ENCODE assay signal across 9 mouse cellular contexts in the genomic region with DNA sequence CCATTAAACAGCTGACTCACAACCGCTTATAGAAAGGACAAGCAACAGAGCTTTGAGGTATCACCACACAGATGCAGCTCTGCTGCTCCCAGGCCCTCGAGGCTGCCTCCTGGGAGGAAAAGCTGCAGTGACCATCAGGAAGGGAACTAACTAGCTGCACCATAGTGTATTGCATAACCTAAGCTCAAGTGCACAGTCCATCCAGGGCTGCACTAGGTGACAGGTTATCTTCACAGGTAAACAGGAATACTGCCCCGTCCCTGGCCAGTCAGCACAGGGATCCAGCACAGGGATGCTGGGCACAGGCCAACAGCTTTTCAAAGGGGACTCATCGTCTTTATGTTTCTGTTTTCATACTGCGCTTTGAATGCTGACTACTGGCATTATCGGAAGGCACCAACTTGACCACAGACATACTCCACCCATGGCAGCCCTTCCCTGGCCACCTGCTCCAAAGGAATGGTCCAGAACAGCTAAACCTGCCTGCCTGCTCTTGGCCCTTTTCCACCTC. TPM values are rescaled to one million over a fixed set of nuclear protein-coding genes. Genes with fewer than 3 reads are reported as not detected.
DNase-seq lines count a peak whose midpoint lies in the region; ATAC-seq and TF ChIP-seq lines count a peak whose summit lies in the region.
"Had no signal": no experiment of that assay in that cellular context is flagged by ENCODE, and none has a peak within 500 bp of the region (broad histone marks: within the 10 kb centered on the region; RNA-seq: fewer than 3 reads in every experiment).

No protein-coding gene starts in this region.

- DNase-seq in forebrain, postnatal 0 days = no peak
- DNase-seq in forebrain, embryonic 11.5 days (ENCODE audit: low spot score) = no peak
- DNase-seq in midbrain, postnatal 0 days (ENCODE audit: low spot score) = no peak
- DNase-seq in splenic B cell, adult 2 months (ENCODE audit: low read depth, low spot score) = peak; percentile 14
- DNase-seq in ovary, postnatal 10 days (ENCODE audit: low spot score) = no peak
- no peak for DNase-seq in testis, postnatal 14 days (ENCODE audit: low spot score)

- H3K27ac ChIP-seq in forebrain, postnatal 0 days (ENCODE audit: low read depth, low read length) = no peak overlapping the region
- H3K27ac ChIP-seq in forebrain, embryonic 11.5 days (ENCODE audit: low read depth, low read length) = no peak overlapping the region
- H3K27ac ChIP-seq in midbrain, postnatal 0 days (ENCODE audit: low read depth, low read length) = no peak overlapping the region
- no peak overlapping the region for H3K27ac ChIP-seq in midbrain, embryonic 16.5 days (ENCODE audit: low read length)
- H3K27ac ChIP-seq in kidney, embryonic 15.5 days = no peak overlapping the region

- no peak for ATAC-seq in forebrain, postnatal 0 days
- no peak for ATAC-seq in forebrain, embryonic 11.5 days (replicated peaks; ENCODE audit: low FRiP score)
- no peak for ATAC-seq in midbrain, postnatal 0 days (ENCODE audit: low FRiP score)
- ATAC-seq in midbrain, embryonic 16.5 days = no peak
- ATAC-seq in kidney, embryonic 15.5 days (replicated peaks; ENCODE audit: low FRiP score) = no peak

- H3K9me3 ChIP-seq in forebrain, postnatal 0 days (ENCODE audit: low read length) = no peaks in the 10 kb centered on the region
- H3K9me3 ChIP-seq in forebrain, embryonic 11.5 days (ENCODE audit: control insufficient read depth, low read length) = no peaks in the 10 kb centered on the region
- no peaks in the 10 kb centered on the region for H3K9me3 ChIP-seq in midbrain, postnatal 0 days (ENCODE audit: low read length)
- no peaks in the 10 kb centered on the region for H3K9me3 ChIP-seq in midbrain, embryonic 16.5 days (replicated peaks; ENCODE audit: control insufficient read depth, low read length, poor library complexity, severe bottlenecking)
- H3K9me3 ChIP-seq in kidney, embryonic 15.5 days (replicated peaks) = no peaks in the 10 kb centered on the region

- TF ChIP-seq CTCF in forebrain, postnatal 0 days (IDR thresholded peaks at IDR 0.05; ENCODE audit: low read depth) = no peak
- no peak for TF ChIP-seq CTCF in midbrain, postnatal 0 days (IDR thresholded peaks at IDR 0.05)

- no peak overlapping the region for H3K4me3 ChIP-seq in forebrain, postnatal 0 days (ENCODE audit: low read depth, low read length)
- no peak overlapping the region for H3K4me3 ChIP-seq in forebrain, embryonic 11.5 days (ENCODE audit: low read depth, low read length)
- no peak overlapping the region for H3K4me3 ChIP-seq in midbrain, postnatal 0 days (ENCODE audit: low read depth, low read length)
- H3K4me3 ChIP-seq in midbrain, embryonic 16.5 days (ENCODE audit: low read depth, low read length) = no peak overlapping the region
- peak overlapping the region; percentile 86 for H3K4me3 ChIP-seq in kidney, embryonic 15.5 days (replicated peaks)

- H3K4me1 ChIP-seq in forebrain, postnatal 0 days (ENCODE audit: insufficient read depth) = no peaks in the 10 kb centered on the region
- H3K4me1 ChIP-seq in forebrain, embryonic 11.5 days (replicated peaks; ENCODE audit: control insufficient read depth, insufficient read depth, low read length) = no peaks in the 10 kb centered on the region; the same call in 1 of the 2 replicates
- H3K4me1 ChIP-seq in midbrain, postnatal 0 days (ENCODE audit: insufficient read depth, low read length) = peaks cover 5% of the 10 kb centered on the region; the same call in 1 of the 2 replicates
- H3K4me1 ChIP-seq in midbrain, embryonic 16.5 days (ENCODE audit: control insufficient read depth, insufficient read depth, low read length) = peaks cover 13% of the 10 kb centered on the region
- peaks cover 39% of the 10 kb centered on the region for H3K4me1 ChIP-seq in kidney, embryonic 15.5 days

- H3K36me3 ChIP-seq in forebrain, postnatal 0 days (ENCODE audit: insufficient read depth) = peaks cover 4% of the 10 kb centered on the region; the same call in 1 of the 2 replicates
- H3K36me3 ChIP-seq in forebrain, embryonic 11.5 days (ENCODE audit: control insufficient read depth, insufficient read depth, low read length) = no peaks in the 10 kb centered on the region; the same call in 1 of the 2 replicates
- H3K36me3 ChIP-seq in midbrain, postnatal 0 days (ENCODE audit: insufficient read depth, low read length) = peaks cover 6% of the 10 kb centered on the region; the same call in 1 of the 2 replicates
- H3K36me3 ChIP-seq in midbrain, embryonic 16.5 days (ENCODE audit: control insufficient read depth, insufficient read depth, low read length) = no peaks in the 10 kb centered on the region
- peaks cover under 1% of the 10 kb centered on the region; the same call in 1 of the 2 replicates for H3K36me3 ChIP-seq in kidney, embryonic 15.5 days
- no peaks in the 10 kb centered on the region; the same call in 1 of the 2 replicates for H3K36me3 ChIP-seq in splenic B cell, adult 2 months (ENCODE audit: control insufficient read depth, insufficient read depth, low read length, poor library complexity, severe bottlenecking)

- WGBS in forebrain, postnatal 0 days = 85% methylated on average over 6 of the region's 6 CpGs
- 89% methylated on average over 6 of the region's 6 CpGs for WGBS in forebrain, embryonic 11.5 days
- 87% methylated on average over 6 of the region's 6 CpGs for WGBS in midbrain, postnatal 0 days
- 89% methylated on average over 6 of the region's 6 CpGs for WGBS in midbrain, embryonic 16.5 days
- 85% methylated on average over 6 of the region's 6 CpGs for WGBS in kidney, embryonic 15.5 days

- peak overlapping the region; percentile 93; the same call in 1 of the 2 replicates for H3K4me2 ChIP-seq in forebrain, postnatal 0 days (ENCODE audit: low read depth)
- no peak overlapping the region for H3K4me2 ChIP-seq in forebrain, embryonic 11.5 days (ENCODE audit: low read depth, low read length, severe bottlenecking)
- H3K4me2 ChIP-seq in midbrain, postnatal 0 days (ENCODE audit: low read depth, low read length, poor library complexity, severe bottlenecking) = peak overlapping the region; percentile 20; the same call in 1 of the 2 replicates
- H3K4me2 ChIP-seq in midbrain, embryonic 16.5 days (ENCODE audit: low read length) = no peak overlapping the region; the same call in 1 of the 2 replicates
- H3K4me2 ChIP-seq in kidney, embryonic 15.5 days = peak overlapping the region; percentile 94

- H3K27me3 ChIP-seq in forebrain, postnatal 0 days (ENCODE audit: insufficient read depth, low read length) = no peaks in the 10 kb centered on the region
- no peaks in the 10 kb centered on the region for H3K27me3 ChIP-seq in forebrain, embryonic 11.5 days (ENCODE audit: control insufficient read depth, insufficient read depth, low read length)
- H3K27me3 ChIP-seq in midbrain, postnatal 0 days (ENCODE audit: insufficient read depth, low read length) = no peaks in the 10 kb centered on the region
- no peaks in the 10 kb centered on the region for H3K27me3 ChIP-seq in midbrain, embryonic 16.5 days (ENCODE audit: control insufficient read depth, insufficient read depth, low read depth, low read length)
- no peaks in the 10 kb centered on the region for H3K27me3 ChIP-seq in kidney, embryonic 15.5 days
- no peaks in the 10 kb centered on the region for H3K27me3 ChIP-seq in splenic B cell, adult 2 months (ENCODE audit: control insufficient read depth, insufficient read depth, low read length, poor library complexity, severe bottlenecking)

- no peak overlapping the region for H3K9ac ChIP-seq in forebrain, postnatal 0 days
- no peak overlapping the region for H3K9ac ChIP-seq in forebrain, embryonic 11.5 days (ENCODE audit: low read length)
- no peak overlapping the region for H3K9ac ChIP-seq in midbrain, postnatal 0 days (replicated peaks; ENCODE audit: low read length, poor library complexity, severe bottlenecking)
- H3K9ac ChIP-seq in midbrain, embryonic 16.5 days (ENCODE audit: low read depth, low read length) = no peak overlapping the region
- H3K9ac ChIP-seq in kidney, embryonic 15.5 days = no peak overlapping the region

RNA-seq across cellular contexts. Expression of gene Rab43, which starts 2.3 kb away (rescaled TPM):
- 14.2 and 24.3 TPM in 2 replicates for total RNA-seq in forebrain, postnatal 0 days (2014; rRNA removed)
- 7.2 and 9.3 TPM in 2 replicates for polyA plus RNA-seq in forebrain, postnatal 0 days (2015; fragmentation: Nextera tagmentation; extraction: Ambion mirVana)
- 9.4 and 9.7 TPM in 2 replicates for polyA plus RNA-seq in forebrain, embryonic 11.5 days (2014; fragmentation: Nextera tagmentation; extraction: Ambion mirVana)
- total RNA-seq in midbrain, postnatal 0 days (2014; rRNA removed) = 23.2 and 31.6 TPM in 2 replicates
- 7.7 and 9.9 TPM in 2 replicates for polyA plus RNA-seq in midbrain, postnatal 0 days (2015; fragmentation: Nextera tagmentation; extraction: Ambion mirVana)
- 9.7 and 11.0 TPM in 2 replicates for polyA plus RNA-seq in midbrain, embryonic 16.5 days (2015; fragmentation: Nextera tagmentation; extraction: Ambion mirVana)
- 12.6 and 12.7 TPM in 2 replicates for polyA plus RNA-seq in kidney, embryonic 15.5 days (2015; fragmentation: Nextera tagmentation; extraction: Ambion mirVana)

RNA-seq across cellular contexts. Expression of gene Gm45140, which starts 25.9 kb away (rescaled TPM):
- 1.7 and 4.7 TPM in 2 replicates for total RNA-seq in forebrain, postnatal 0 days (2014; rRNA removed)
- polyA plus RNA-seq in forebrain, postnatal 0 days (2015; fragmentation: Nextera tagmentation; extraction: Ambion mirVana) = 1.0 and 2.0 TPM in 2 replicates
- 2.7 and 5.0 TPM in 2 replicates for polyA plus RNA-seq in forebrain, embryonic 11.5 days (2014; fragmentation: Nextera tagmentation; extraction: Ambion mirVana)
- 5.4 TPM in 1 of 2 replicates, not detected in the other for total RNA-seq in midbrain, postnatal 0 days (2014; rRNA removed)
- 1.2 and 1.8 TPM in 2 replicates for polyA plus RNA-seq in midbrain, postnatal 0 days (2015; fragmentation: Nextera tagmentation; extraction: Ambion mirVana)
- polyA plus RNA-seq in midbrain, embryonic 16.5 days (2015; fragmentation: Nextera tagmentation; extraction: Ambion mirVana) = 2.5 and 4.0 TPM in 2 replicates
- 2.3 and 3.9 TPM in 2 replicates for polyA plus RNA-seq in kidney, embryonic 15.5 days (2015; fragmentation: Nextera tagmentation; extraction: Ambion mirVana)

RNA-seq across cellular contexts. Expression of gene Isy1, which starts 28.9 kb away (rescaled TPM):
- total RNA-seq in forebrain, postnatal 0 days (2014; rRNA removed) = 30.1 and 31.5 TPM in 2 replicates
- 28.2 and 28.5 TPM in 2 replicates for polyA plus RNA-seq in forebrain, postnatal 0 days (2015; fragmentation: Nextera tagmentation; extraction: Ambion mirVana)
- 64.0 and 73.8 TPM in 2 replicates for polyA plus RNA-seq in forebrain, embryonic 11.5 days (2014; fragmentation: Nextera tagmentation; extraction: Ambion mirVana)
- total RNA-seq in midbrain, postnatal 0 days (2014; rRNA removed) = 21.7 and 22.5 TPM in 2 replicates
- polyA plus RNA-seq in midbrain, postnatal 0 days (2015; fragmentation: Nextera tagmentation; extraction: Ambion mirVana) = 20.7 and 25.9 TPM in 2 replicates
- 26.2 and 27.5 TPM in 2 replicates for polyA plus RNA-seq in midbrain, embryonic 16.5 days (2015; fragmentation: Nextera tagmentation; extraction: Ambion mirVana)
- 57.3 and 62.9 TPM in 2 replicates for polyA plus RNA-seq in kidney, embryonic 15.5 days (2015; fragmentation: Nextera tagmentation; extraction: Ambion mirVana)

RNA-seq across cellular contexts. Expression of gene Gp9, which starts 31.8 kb away (rescaled TPM):
- total RNA-seq in forebrain, postnatal 0 days (2014; rRNA removed) = 0.33 TPM in 1 of 2 replicates, not detected in the other
- 0.18 and 0.28 TPM in 2 replicates for polyA plus RNA-seq in forebrain, postnatal 0 days (2015; fragmentation: Nextera tagmentation; extraction: Ambion mirVana)
- 2.5 and 2.8 TPM in 2 replicates for polyA plus RNA-seq in forebrain, embryonic 11.5 days (2014; fragmentation: Nextera tagmentation; extraction: Ambion mirVana)
- total RNA-seq in midbrain, postnatal 0 days (2014; rRNA removed) = 1.7 TPM in 1 of 2 replicates, not detected in the other
- polyA plus RNA-seq in midbrain, postnatal 0 days (2015; fragmentation: Nextera tagmentation; extraction: Ambion mirVana) = not detected in 2 replicates
- polyA plus RNA-seq in midbrain, embryonic 16.5 days (2015; fragmentation: Nextera tagmentation; extraction: Ambion mirVana) = 0.50 and 0.66 TPM in 2 replicates
- polyA plus RNA-seq in kidney, embryonic 15.5 days (2015; fragmentation: Nextera tagmentation; extraction: Ambion mirVana) = 1.9 and 2.0 TPM in 2 replicates
- polyA plus RNA-seq: CD4-positive, CD25-positive, alpha-beta regulatory T cell, adult 4 months had no signal

RNA-seq across cellular contexts. Expression of gene Cnbp, which starts 41.2 kb away (rescaled TPM):
- total RNA-seq in forebrain, postnatal 0 days (2014; rRNA removed) = 244 and 321 TPM in 2 replicates
- polyA plus RNA-seq in forebrain, postnatal 0 days (2015; fragmentation: Nextera tagmentation; extraction: Ambion mirVana) = 684 and 687 TPM in 2 replicates
- polyA plus RNA-seq in forebrain, embryonic 11.5 days (2014; fragmentation: Nextera tagmentation; extraction: Ambion mirVana) = 1,299 and 1,307 TPM in 2 replicates
- 178 and 197 TPM in 2 replicates for total RNA-seq in midbrain, postnatal 0 days (2014; rRNA removed)
- 550 and 577 TPM in 2 replicates for polyA plus RNA-seq in midbrain, postnatal 0 days (2015; fragmentation: Nextera tagmentation; extraction: Ambion mirVana)
- polyA plus RNA-seq in midbrain, embryonic 16.5 days (2015; fragmentation: Nextera tagmentation; extraction: Ambion mirVana) = 484 and 498 TPM in 2 replicates
- polyA plus RNA-seq in kidney, embryonic 15.5 days (2015; fragmentation: Nextera tagmentation; extraction: Ambion mirVana) = 1,107 and 1,171 TPM in 2 replicates

Comparison
In these comparisons a context has a peak if more than half of its experiments do, and no peak if none do; other contexts are left out.
1. H3K4me2 ChIP-seq: peak in forebrain, postnatal 0 days (single experiment), midbrain, postnatal 0 days (single experiment) and kidney, embryonic 15.5 days (single experiment); none in forebrain, embryonic 11.5 days (single experiment) and midbrain, embryonic 16.5 days (single experiment).